Mouse (Mus musculus) neural tube, embryonic 14.5 days (tissue): ENCODE results near the gene Ifna14. TPM values are rescaled to one million over a fixed set of nuclear protein-coding genes. Genes with fewer than 3 reads are reported as not detected.

Source experiments
- ATAC-seq: fragments of 200-750 bp; cut with Nextera tagmentation; 2 replicates; pipeline ENCODE4 v1.8.0; 2017; ENCODE audit warnings: low read depth, mild to moderate bottlenecking, moderate TSS enrichment, moderate library complexity
- H3K27ac ChIP-seq: fragments of 300-500 bp; sonication (generic); 2 replicates; pipeline ENCODE4 v1.5.1; 2014; ENCODE audit warnings: low read depth, mild to moderate bottlenecking, control low read depth, low read length, moderate library complexity, mixed read lengths
- H3K27me3 ChIP-seq: fragments of 300-500 bp; sonication (generic); 2 replicates; pipeline ENCODE4 v1.6.1; 2014; ENCODE audit warnings: low read length; ENCODE audit not compliant: control insufficient read depth, insufficient read depth
- H3K36me3 ChIP-seq: fragments of 300-500 bp; sonication (generic); 2 replicates; pipeline ENCODE4 v1.6.1; 2014; ENCODE audit warnings: low read length, mixed read lengths; ENCODE audit not compliant: control insufficient read depth, insufficient read depth
- H3K4me1 ChIP-seq: fragments of 300-500 bp; sonication (generic); 2 replicates; pipeline ENCODE4 v1.6.1; 2014; ENCODE audit warnings: low read length; ENCODE audit not compliant: control insufficient read depth, insufficient read depth
- H3K4me2 ChIP-seq: fragments of 300-500 bp; sonication (generic); 2 replicates; pipeline ENCODE4 v1.6.1; 2014; ENCODE audit warnings: mild to moderate bottlenecking, low read depth, low read length, control low read depth
- H3K4me3 ChIP-seq: fragments of 300-500 bp; sonication (generic); 2 replicates; pipeline ENCODE4 v1.5.1; 2014; ENCODE audit warnings: low read depth, low read length, control low read depth, mixed read lengths
- H3K9ac ChIP-seq: fragments of 300-500 bp; sonication (generic); replicated peaks from 2 replicates; pipeline ENCODE4 v1.6.1; 2014; ENCODE audit warnings: low read depth, mild to moderate bottlenecking, control low read depth, low read length, mixed read lengths
- H3K9me3 ChIP-seq: fragments of 300-500 bp; sonication (generic); 2 replicates; pipeline ENCODE4 v1.6.1; 2016; ENCODE audit warnings: low read length; ENCODE audit not compliant: control insufficient read depth
- WGBS: fragments of 180-500 bp; shearing (Covaris S2); extraction: QIAGEN DNeasy Blood & Tissue Kit; methylation state at CpG from one replicate; pipeline ENCODE4 v1.1.7; 2014; 5-methylcytosine and 5-hydroxymethylcytosine counted together
- polyA plus RNA-seq: library from polyadenylated mRNA; unstranded; fragments of >200 nt; fragmentation: Nextera tagmentation; extraction: Ambion mirVana; gene quantifications from 2 replicates; pipeline ENCODE4 v1.2.1, GENCODE M21; 2014

Gene Ifna14
- polyA plus RNA-seq, 1 experiment from 2014 or later = not detected

GRCm38 (mm10) chr4:88536640-88537039 lies 35.0 kb downstream of the Ifna14 start:
- no peaks in the 10 kb centered on the region for H3K9me3 ChIP-seq
- WGBS = 60% methylated on average over 7 of the region's 7 CpGs
- H3K27ac ChIP-seq = no peak overlapping the region
- H3K36me3 ChIP-seq = no peaks in the 10 kb centered on the region
- H3K4me1 ChIP-seq = no peaks in the 10 kb centered on the region
- no peak overlapping the region for H3K4me2 ChIP-seq
- no peak overlapping the region for H3K4me3 ChIP-seq
- H3K9ac ChIP-seq = no peak overlapping the region
- ATAC-seq = no peak
- no peaks in the 10 kb centered on the region for H3K27me3 ChIP-seq

- Histone ChIP-seq H3K27me3 (no peaks in the 10 kb centered on the region), H3K4me3 (no peak overlapping the region), H3K27ac (no peak overlapping the region), H3K9me3 (no peaks in the 10 kb centered on the region), H3K4me2 (no peak overlapping the region), H3K9ac (no peak overlapping the region), H3K36me3 (no peaks in the 10 kb centered on the region), H3K4me1 (no peaks in the 10 kb centered on the region)
- WGBS = 100% methylated on average over 1 of the region's 1 CpGs
- ATAC-seq = no peak
These were observed 35.9 kb downstream of the Ifna14 start for GRCm38 (mm10) chr4:88535742-88536141.

DNA sequence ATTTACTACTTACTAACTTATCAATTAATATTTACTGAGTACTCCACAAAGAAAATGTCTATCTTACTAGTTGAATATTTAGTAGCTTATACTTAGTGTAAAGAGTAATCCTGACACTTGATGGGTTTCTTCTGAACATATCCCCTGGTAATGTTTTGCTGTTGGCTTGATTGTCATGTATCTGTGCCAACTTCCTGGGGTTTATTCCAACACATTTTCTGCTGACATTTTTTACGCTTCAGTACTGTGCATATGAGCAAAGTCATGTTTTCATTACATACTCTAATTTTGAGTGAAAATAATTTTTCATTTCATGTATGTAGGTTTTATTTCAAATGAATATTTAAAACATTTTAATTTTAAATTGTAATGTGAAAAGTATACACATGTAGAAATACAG lies 36.7 kb downstream of the Ifna14 start:
- H3K9me3 ChIP-seq = no peaks in the 10 kb centered on the region
- H3K27ac ChIP-seq = no peak overlapping the region
- ATAC-seq = no peak
- no peaks in the 10 kb centered on the region for H3K27me3 ChIP-seq
- H3K9ac ChIP-seq = no peak overlapping the region
- WGBS = 83% methylated on average over 1 of the region's 1 CpGs
- H3K4me2 ChIP-seq = no peak overlapping the region
- no peaks in the 10 kb centered on the region for H3K4me1 ChIP-seq
- H3K4me3 ChIP-seq = no peak overlapping the region
- H3K36me3 ChIP-seq = no peaks in the 10 kb centered on the region

GRCm38 (mm10) chr4:88533499-88533898 lies 38.1 kb downstream of the Ifna14 start:
- Histone ChIP-seq H3K4me3 (no peak overlapping the region), H3K4me1 (no peaks in the 10 kb centered on the region), H3K27me3 (no peaks in the 10 kb centered on the region), H3K36me3 (no peaks in the 10 kb centered on the region), H3K9me3 (no peaks in the 10 kb centered on the region), H3K4me2 (no peak overlapping the region), H3K9ac (no peak overlapping the region), H3K27ac (no peak overlapping the region)
- 80% methylated on average over 2 of the region's 2 CpGs for WGBS
- ATAC-seq = no peak

DNA sequence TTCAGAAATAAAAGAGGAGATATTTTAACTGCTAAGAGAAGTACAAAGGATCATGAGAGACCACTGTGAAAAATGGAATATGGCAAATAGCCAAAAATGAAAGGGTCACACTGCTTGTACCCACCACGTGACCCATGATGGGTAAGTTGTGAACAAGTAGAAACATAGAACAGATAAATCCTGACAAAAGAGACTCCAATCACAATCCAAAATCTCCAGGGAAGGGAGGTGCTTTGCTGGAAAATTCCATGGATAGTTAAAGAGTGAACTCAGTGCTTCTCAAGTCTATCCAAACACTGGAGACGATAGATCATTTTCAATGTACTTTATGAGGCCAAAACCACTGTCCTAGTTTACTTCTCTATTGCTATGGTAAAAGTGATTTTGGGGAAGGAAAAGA lies 40.7 kb downstream of the Ifna14 start:
- ATAC-seq = no peak
- H3K9me3 ChIP-seq = no peaks in the 10 kb centered on the region

GRCm38 (mm10) chr4:88530271-88530670 lies 41.3 kb downstream of the Ifna14 start:
- ATAC-seq = no peak
- no peaks in the 10 kb centered on the region for H3K4me1 ChIP-seq
- no peaks in the 10 kb centered on the region for H3K36me3 ChIP-seq
- H3K9ac ChIP-seq = no peak overlapping the region
- WGBS = 68% methylated on average over 4 of the region's 4 CpGs
- no peak overlapping the region for H3K27ac ChIP-seq
- H3K27me3 ChIP-seq = no peaks in the 10 kb centered on the region
- H3K4me2 ChIP-seq = no peak overlapping the region
- H3K9me3 ChIP-seq = no peaks in the 10 kb centered on the region
- H3K4me3 ChIP-seq = no peak overlapping the region

More for the DNA sequence above, 40.7 kb downstream of the Ifna14 start:
- no peak overlapping the region for H3K4me3 ChIP-seq
- no peaks in the 10 kb centered on the region for H3K36me3 ChIP-seq
- H3K4me2 ChIP-seq = no peak overlapping the region
- no peaks in the 10 kb centered on the region for H3K27me3 ChIP-seq
- no peaks in the 10 kb centered on the region for H3K4me1 ChIP-seq
- H3K9ac ChIP-seq = no peak overlapping the region
- no peak overlapping the region for H3K27ac ChIP-seq
- WGBS = 86% methylated on average over 2 of the region's 2 CpGs

- Histone ChIP-seq H3K4me3 (no peak overlapping the region), H3K4me2 (no peak overlapping the region), H3K36me3 (no peaks in the 10 kb centered on the region), H3K9ac (no peak overlapping the region), H3K9me3 (no peaks in the 10 kb centered on the region), H3K27ac (no peak overlapping the region), H3K27me3 (no peaks in the 10 kb centered on the region), H3K4me1 (no peaks in the 10 kb centered on the region)
- ATAC-seq = no peak
- 88% methylated on average over 5 of the region's 5 CpGs for WGBS
These were observed 45.1 kb downstream of the Ifna14 start for GRCm38 (mm10) chr4:88526379-88527049.

- Histone ChIP-seq H3K4me2 (no peak overlapping the region), H3K9me3 (no peaks in the 10 kb centered on the region), H3K27ac (no peak overlapping the region), H3K27me3 (no peaks in the 10 kb centered on the region), H3K4me3 (no peak overlapping the region), H3K4me1 (no peaks in the 10 kb centered on the region), H3K9ac (no peak overlapping the region), H3K36me3 (no peaks in the 10 kb centered on the region)
- 80% methylated on average over 3 of the region's 3 CpGs for WGBS
- ATAC-seq = no peak
These were observed 46.2 kb downstream of the Ifna14 start for GRCm38 (mm10) chr4:88525393-88525792.

GRCm38 (mm10) chr4:88523241-88523640 lies 48.4 kb downstream of the Ifna14 start:
- Histone ChIP-seq H3K9ac (no peak overlapping the region), H3K27me3 (no peaks in the 10 kb centered on the region), H3K4me3 (no peak overlapping the region), H3K36me3 (no peaks in the 10 kb centered on the region), H3K27ac (no peak overlapping the region), H3K4me1 (no peaks in the 10 kb centered on the region), H3K4me2 (no peak overlapping the region), H3K9me3 (no peaks in the 10 kb centered on the region)
- ATAC-seq = no peak
